Mouse (Mus musculus) midbrain, embryonic 11.5 days (tissue): Measurements from ENCODE around the gene Ogfr. TPM values are rescaled to one million over a fixed set of nuclear protein-coding genes. Genes with fewer than 3 reads are reported as not detected.

ENCODE experiments used
- ATAC-seq: fragments of 200-750 bp; cut with Nextera tagmentation; 2 replicates; pipeline ENCODE4 v1.8.0; 2017; ENCODE audit warnings: moderate TSS enrichment, moderate library complexity; ENCODE audit not compliant: low FRiP score
- DNase-seq: peaks from one replicate; pipeline ENCODE4 v3.0.0; 2015; ENCODE audit warnings: low spot score; ENCODE audit errors: missing footprints
- H3K27ac ChIP-seq: fragments of 300-500 bp; sonication (generic); 2 replicates; pipeline ENCODE4 v1.5.1; 2014; ENCODE audit warnings: low read depth, low read length
- H3K27me3 ChIP-seq: fragments of 300-500 bp; sonication (generic); 2 replicates; pipeline ENCODE4 v1.6.1; 2014; ENCODE audit warnings: mild to moderate bottlenecking, low read length, moderate library complexity, mixed read lengths; ENCODE audit not compliant: control insufficient read depth, insufficient read depth
- H3K36me3 ChIP-seq: fragments of 300-500 bp; sonication (generic); 2 replicates; pipeline ENCODE4 v1.6.1; 2014; ENCODE audit warnings: mild to moderate bottlenecking, low read length, moderate library complexity, mixed read lengths; ENCODE audit not compliant: control insufficient read depth, insufficient read depth
- H3K4me1 ChIP-seq: fragments of 300-500 bp; sonication (generic); 2 replicates; pipeline ENCODE4 v1.6.1; 2014; ENCODE audit warnings: low read length; ENCODE audit not compliant: control insufficient read depth, insufficient read depth
- H3K4me2 ChIP-seq: fragments of 300-500 bp; sonication (generic); 2 replicates; pipeline ENCODE4 v1.6.1; 2014; ENCODE audit warnings: mild to moderate bottlenecking, moderate library complexity
- H3K4me3 ChIP-seq: fragments of 300-500 bp; sonication (generic); 2 replicates; pipeline ENCODE4 v1.5.1; 2014; ENCODE audit warnings: low read depth, low read length
- H3K9ac ChIP-seq: fragments of 300-500 bp; sonication (generic); 2 replicates; pipeline ENCODE4 v1.6.1; 2014; ENCODE audit warnings: low read length
- H3K9me3 ChIP-seq: fragments of 300-500 bp; sonication (generic); 2 replicates; pipeline ENCODE4 v1.6.1; 2016; ENCODE audit warnings: low read length; ENCODE audit not compliant: control insufficient read depth
- WGBS: fragments of 180-500 bp; shearing (Covaris S2); extraction: QIAGEN DNeasy Blood & Tissue Kit; methylation state at CpG from one replicate; pipeline ENCODE4 v1.1.7; 2014; 5-methylcytosine and 5-hydroxymethylcytosine counted together
- polyA plus RNA-seq: library from polyadenylated mRNA; unstranded; fragments of >200 nt; fragmentation: Nextera tagmentation; extraction: Ambion mirVana; gene quantifications from 2 replicates; pipeline ENCODE4 v1.2.1, GENCODE M21; 2014

The Ogfr gene
- polyA plus RNA-seq, 1 experiment from 2014 or later = 101 TPM

DNA sequence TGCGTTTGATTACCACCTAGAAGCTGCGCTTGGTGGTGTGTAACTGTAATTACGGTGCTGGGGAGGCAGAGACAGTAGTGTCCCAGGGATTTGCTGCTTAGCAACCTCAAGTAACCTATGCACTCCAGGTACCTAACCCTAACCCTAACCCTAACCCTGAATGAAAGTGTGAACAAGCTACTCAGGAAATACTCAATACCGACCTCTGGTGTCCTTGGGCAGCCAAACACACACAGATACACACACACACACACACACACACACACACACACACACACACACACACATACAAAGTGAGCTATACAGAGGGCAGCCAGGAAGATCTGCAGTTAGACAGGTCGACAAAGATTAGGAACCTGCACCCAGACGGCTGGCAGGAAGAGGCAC, 316 bp upstream of the Ogfr start:
- H3K27ac ChIP-seq = peak overlapping the region; percentile 71
- H3K9me3 ChIP-seq = no peaks in the 10 kb centered on the region
- no peak for DNase-seq
- H3K27me3 ChIP-seq = no peaks in the 10 kb centered on the region
- peaks cover 14% of the 10 kb centered on the region for H3K4me1 ChIP-seq
- H3K9ac ChIP-seq = peak overlapping the region; percentile 71
- H3K4me3 ChIP-seq = peak overlapping the region; percentile 59
- WGBS = 50% methylated on average over 6 of the region's 6 CpGs
- peak overlapping the region; percentile 72 for H3K4me2 ChIP-seq
- peaks cover 17% of the 10 kb centered on the region for H3K36me3 ChIP-seq
- peak; percentile 12 for ATAC-seq

DNA sequence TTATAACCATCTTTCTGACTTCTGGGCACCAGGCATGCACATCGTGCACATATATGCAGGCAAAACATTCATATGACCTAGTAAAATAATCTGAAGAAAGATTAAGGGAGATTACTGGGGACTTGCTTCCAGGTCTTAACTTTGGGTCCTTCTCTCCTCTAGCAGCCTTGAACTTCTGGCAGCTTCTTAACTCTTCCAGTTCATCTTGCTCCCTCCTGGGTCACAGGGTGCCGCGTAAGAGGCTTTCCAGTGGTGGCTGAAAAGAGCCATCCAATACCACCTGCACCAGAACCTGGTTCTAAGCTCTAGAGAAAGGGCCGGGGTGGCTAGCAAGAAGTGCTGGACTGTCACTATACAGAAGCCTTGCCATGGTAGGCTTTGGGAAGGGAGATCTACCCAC, 8.4 kb downstream of the Ogfr start, which contains the start of gene Col9a3:
Col9a3 (plus strand) TSS at position 301 of the 400 bp plus-strand sequence.
- peak within 1 kb of the TSS; percentile 44 for H3K4me2 ChIP-seq
- peaks cover 18% of the 10 kb centered on the region for H3K27me3 ChIP-seq
- DNase-seq = no peak
- peaks cover 6% of the 10 kb centered on the region; the same call in 1 of the 2 replicates for H3K4me1 ChIP-seq
- no peak within 1 kb of the TSS for H3K27ac ChIP-seq
- WGBS = 39% methylated on average over 4 of the region's 4 CpGs
- ATAC-seq = no peak
- H3K36me3 ChIP-seq = peaks cover 16% of the 10 kb centered on the region
- peak within 1 kb of the TSS; percentile 20 for H3K4me3 ChIP-seq
- 0 out of 2 replicates have a peak within 1 kb of the TSS, but pooled peaks have one; percentile 31 for H3K9ac ChIP-seq
- H3K9me3 ChIP-seq = no peaks in the 10 kb centered on the region

DNA sequence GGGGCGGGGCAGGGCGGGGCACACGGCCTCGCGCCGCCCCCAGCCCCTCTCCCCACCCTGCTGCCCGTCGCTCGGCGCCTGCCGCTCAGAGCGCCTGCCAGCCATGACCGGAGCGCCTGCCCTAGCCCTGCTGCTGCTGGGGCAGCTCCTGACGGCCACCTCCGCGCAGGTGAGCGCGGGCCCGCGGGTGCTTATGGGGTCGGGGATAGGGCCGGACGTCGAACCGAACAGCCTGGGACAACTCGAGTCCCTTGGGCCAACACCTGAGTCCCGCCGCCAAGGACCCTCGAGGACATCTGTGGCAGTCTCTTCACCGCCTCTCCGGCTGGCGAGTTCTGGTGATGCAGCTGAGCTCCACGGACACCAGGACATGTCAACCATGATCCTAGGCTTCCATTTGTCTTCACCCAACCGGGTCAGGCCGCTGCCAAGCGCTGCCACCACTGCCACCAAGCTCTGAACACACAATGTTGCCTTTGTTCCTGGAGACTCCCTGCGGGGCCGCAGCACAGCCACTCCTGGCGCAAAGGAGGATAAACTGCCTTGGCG, 9.2 kb downstream of the Ogfr start:
- Histone ChIP-seq H3K27me3 (peaks cover 18% of the 10 kb centered on the region), H3K4me2 (peak overlapping the region; percentile 44), H3K27ac (no peak overlapping the region), H3K4me1 (peaks cover 6% of the 10 kb centered on the region; the same call in 1 of the 2 replicates), H3K9ac (0 out of 2 replicates have a peak overlapping the region, but pooled peaks have one; percentile 31), H3K36me3 (peaks cover 13% of the 10 kb centered on the region), H3K9me3 (no peaks in the 10 kb centered on the region), H3K4me3 (peak overlapping the region; percentile 20)
- DNase-seq (no peak), ATAC-seq (peak; percentile 40; the same call in 1 of the 2 replicates)
- WGBS = under 1% methylated on average over 40 of the region's 41 CpGs

DNA sequence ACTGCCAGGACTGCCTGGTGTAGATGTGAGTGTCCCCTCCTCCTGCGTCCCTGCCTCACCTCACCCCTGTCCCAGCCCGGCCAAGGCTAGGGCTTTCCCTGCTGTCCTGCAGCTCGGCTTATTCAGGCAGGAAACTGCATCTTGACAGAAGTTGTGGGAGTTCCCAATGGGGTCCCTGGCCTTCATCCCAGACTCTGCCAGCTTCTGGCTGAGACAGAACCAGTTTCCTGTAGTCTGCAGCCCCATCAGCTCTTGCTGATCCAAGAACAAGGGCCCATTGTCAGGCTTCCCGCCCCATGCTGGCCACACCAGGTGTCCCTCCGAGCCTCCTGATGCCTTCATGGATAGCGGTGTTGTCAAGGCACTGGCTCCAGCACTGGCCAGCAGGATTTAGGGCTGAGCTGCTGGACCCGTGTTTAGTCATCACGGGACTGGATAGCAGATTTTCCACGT, 11.6 kb downstream of the Ogfr start:
- H3K9ac ChIP-seq = no peak overlapping the region
- no peaks in the 10 kb centered on the region for H3K36me3 ChIP-seq
- no peaks in the 10 kb centered on the region for H3K9me3 ChIP-seq
- H3K4me1 ChIP-seq = peaks cover 6% of the 10 kb centered on the region; the same call in 1 of the 2 replicates
- H3K4me3 ChIP-seq = no peak overlapping the region
- no peak for ATAC-seq
- WGBS = 12% methylated on average over 8 of the region's 9 CpGs
- peaks cover 18% of the 10 kb centered on the region for H3K27me3 ChIP-seq
- DNase-seq = no peak
- H3K4me2 ChIP-seq = no peak overlapping the region
- no peak overlapping the region for H3K27ac ChIP-seq

DNA sequence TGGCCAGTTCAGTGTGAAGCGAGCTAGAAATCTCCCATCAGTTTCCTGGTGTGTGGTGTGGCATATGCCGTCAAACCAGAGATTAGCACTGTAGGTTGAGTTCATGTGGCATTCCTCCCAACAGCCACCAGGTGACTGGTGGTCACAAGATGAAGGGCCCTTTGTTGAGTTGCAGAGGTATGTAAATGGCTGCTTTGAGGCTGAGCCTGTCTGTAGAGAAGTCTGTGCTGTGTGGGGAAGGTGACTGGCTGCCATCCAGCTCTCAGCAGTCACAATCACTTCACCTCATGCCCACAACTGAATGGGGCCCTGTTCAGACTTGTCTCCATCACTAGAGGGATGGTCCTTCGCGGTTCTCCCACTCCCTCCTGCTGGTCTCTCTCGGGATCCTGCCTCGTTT, 15.7 kb downstream of the Ogfr start:
- H3K4me2 ChIP-seq = no peak overlapping the region
- H3K36me3 ChIP-seq = no peaks in the 10 kb centered on the region
- no peaks in the 10 kb centered on the region for H3K9me3 ChIP-seq
- DNase-seq (no peak), ATAC-seq (no peak)
- no peaks in the 10 kb centered on the region for H3K27me3 ChIP-seq
- no peak overlapping the region for H3K4me3 ChIP-seq
- H3K9ac ChIP-seq = no peak overlapping the region
- no peak overlapping the region for H3K27ac ChIP-seq
- 61% methylated on average over 6 of the region's 6 CpGs for WGBS
- no peaks in the 10 kb centered on the region for H3K4me1 ChIP-seq

DNA sequence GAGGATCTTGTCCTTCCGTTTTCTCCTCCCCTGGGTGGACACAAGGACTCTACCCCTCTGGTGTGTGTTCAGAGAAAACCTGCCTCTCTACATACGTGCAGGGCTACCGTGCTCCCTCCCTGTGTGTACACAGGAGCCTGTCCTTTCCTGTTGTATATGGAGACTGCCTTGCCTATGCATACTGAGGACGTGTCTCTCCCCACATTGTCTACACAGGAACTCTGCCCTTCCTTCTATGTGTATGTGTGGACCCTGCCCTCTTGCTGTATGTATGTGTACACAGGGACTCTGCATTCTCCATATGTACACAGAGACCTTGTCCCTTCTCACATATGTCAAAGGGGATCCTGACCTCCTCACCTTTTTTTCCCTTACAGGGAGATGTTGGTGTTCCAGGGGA, 21.2 kb downstream of the Ogfr start:
- no peak overlapping the region for H3K4me3 ChIP-seq
- no peaks in the 10 kb centered on the region for H3K4me1 ChIP-seq
- no peaks in the 10 kb centered on the region for H3K36me3 ChIP-seq
- WGBS = 83% methylated on average over 4 of the region's 4 CpGs
- DNase-seq (no peak), ATAC-seq (no peak)
- no peak overlapping the region for H3K27ac ChIP-seq
- H3K9me3 ChIP-seq = no peaks in the 10 kb centered on the region
- H3K27me3 ChIP-seq = no peaks in the 10 kb centered on the region
- H3K9ac ChIP-seq = no peak overlapping the region; the same call in 1 of the 2 replicates
- no peak overlapping the region for H3K4me2 ChIP-seq

DNA sequence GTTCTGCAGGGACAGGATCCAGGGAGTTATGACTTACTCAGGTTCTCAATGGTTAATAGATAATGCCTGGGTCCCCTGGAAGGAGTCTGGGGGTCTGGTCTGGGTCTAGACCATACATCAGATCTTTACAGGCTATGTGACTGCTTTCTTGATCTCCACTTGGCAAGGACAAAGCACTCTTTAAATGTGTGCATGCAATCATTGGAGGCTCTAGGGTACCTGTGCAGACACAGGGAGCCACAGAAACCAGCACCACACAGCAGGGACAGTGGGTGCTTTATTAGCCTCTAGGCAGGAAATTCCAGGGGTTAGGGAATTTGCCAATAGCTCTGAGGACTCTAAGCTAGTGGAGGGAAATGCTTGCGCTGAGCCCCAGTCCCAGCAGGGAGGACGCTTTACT, 22.8 kb downstream of the Ogfr start:
- Histone ChIP-seq H3K4me3 (no peak overlapping the region), H3K4me2 (no peak overlapping the region), H3K27me3 (no peaks in the 10 kb centered on the region), H3K36me3 (no peaks in the 10 kb centered on the region), H3K4me1 (no peaks in the 10 kb centered on the region), H3K9ac (no peak overlapping the region), H3K27ac (no peak overlapping the region), H3K9me3 (no peaks in the 10 kb centered on the region)
- WGBS = 81% methylated on average over 2 of the region's 2 CpGs
- no peak for DNase-seq
- ATAC-seq = no peak

DNA sequence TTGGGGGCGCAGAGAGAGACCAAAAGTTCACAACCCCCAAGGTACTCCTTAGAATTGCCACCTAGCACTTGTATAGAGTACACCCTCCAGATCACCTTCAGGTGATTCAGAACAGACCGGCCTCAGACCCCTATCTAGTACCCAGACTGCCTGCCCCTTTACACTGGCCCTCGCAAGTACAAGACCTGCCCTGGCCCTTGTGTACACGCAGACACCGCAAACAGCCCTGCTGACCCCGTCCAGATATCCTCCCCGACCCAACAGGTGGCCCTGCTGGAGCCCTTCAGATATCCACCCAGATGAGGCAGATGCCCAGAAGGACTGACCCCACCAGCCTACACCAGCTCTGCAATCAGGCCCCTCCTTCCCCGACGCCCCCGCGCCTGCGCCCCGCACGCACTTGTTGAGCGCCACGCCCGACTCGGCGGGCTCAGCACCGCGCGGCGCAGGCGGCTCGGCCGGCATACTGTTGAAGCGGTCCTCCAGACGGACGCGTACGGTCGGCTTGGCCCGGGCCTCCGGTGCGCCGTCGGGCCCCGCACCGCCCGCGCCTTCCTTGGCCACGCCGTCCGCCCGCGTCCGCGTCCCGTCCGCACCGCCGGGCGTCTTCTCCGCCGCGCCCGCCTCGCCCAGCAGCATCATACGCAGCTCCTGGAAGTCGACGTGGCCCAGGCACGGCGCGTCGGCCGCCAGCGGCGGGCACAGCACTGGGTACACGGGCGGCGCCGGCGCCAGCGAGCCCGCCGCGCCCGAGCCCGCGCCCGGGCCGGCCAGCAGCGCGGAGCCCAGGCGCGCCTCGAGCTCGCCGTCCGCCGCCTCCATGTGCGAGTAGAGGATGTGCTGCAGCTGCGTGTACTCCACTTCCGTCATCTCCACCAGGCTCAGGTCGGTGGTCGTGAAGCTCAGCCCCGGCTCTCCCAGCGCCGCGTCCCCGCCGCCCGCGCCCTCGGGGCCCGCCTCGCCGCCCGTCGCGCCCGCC, 52.8 kb downstream of the Ogfr start:
- Histone ChIP-seq H3K36me3 (no peaks in the 10 kb centered on the region), H3K27me3 (peaks cover 26% of the 10 kb centered on the region), H3K9me3 (peaks cover 15% of the 10 kb centered on the region), H3K4me2 (peak overlapping the region; percentile 30), H3K4me3 (peak overlapping the region; percentile 29), H3K4me1 (no peaks in the 10 kb centered on the region), H3K27ac (no peak overlapping the region), H3K9ac (no peak overlapping the region)
- WGBS = 3% methylated on average over 108 of the region's 112 CpGs
- DNase-seq (peak; percentile 86), ATAC-seq (0 out of 2 replicates have a peak, but pooled peaks have one; percentile 38)
